Mouse (Mus musculus) heart, embryonic 14.5 days (tissue): ENCODE data around the gene Nfam1. TPM values are rescaled to one million over a fixed set of nuclear protein-coding genes. Genes with fewer than 3 reads are reported as not detected.
"Not testable (repeated sequence)": the region's sequence is repeated elsewhere in the genome, so short reads cannot be mapped to it uniquely, and the experiment has no call there.

Source experiments
- ATAC-seq: fragments of 200-750 bp; cut with Nextera tagmentation; 2 replicates; pipeline ENCODE4 v1.8.0; 2017; ENCODE audit warnings: low read depth, moderate TSS enrichment; ENCODE audit not compliant: insufficient number of reproducible peaks, insufficient read depth, low FRiP score
- H3K27ac ChIP-seq, 2 experiments: fragments of 200-500 bp in 1 of 2; fragments of 300-500 bp in 1 of 2; sonication (generic) in 1 of 2; replicated peaks in 1 of 2; 2 replicates each; pipeline ENCODE4 v1.5.1; 2012 to 2014; ENCODE audit warnings: low read depth in 2 of 2, low read length in 2 of 2, control low read depth in 1 of 2, mild to moderate bottlenecking in 1 of 2, mixed read lengths in 1 of 2; ENCODE audit not compliant: control insufficient read depth in 1 of 2, insufficient read depth in 1 of 2
- H3K27me3 ChIP-seq: fragments of 300-500 bp; sonication (generic); 2 replicates; pipeline ENCODE4 v1.6.1; 2014; ENCODE audit warnings: mild to moderate bottlenecking, low read length, control low read depth; ENCODE audit not compliant: control insufficient read depth, insufficient read depth
- H3K36me3 ChIP-seq: fragments of 300-500 bp; sonication (generic); 2 replicates; pipeline ENCODE4 v1.6.1; 2014; ENCODE audit warnings: mild to moderate bottlenecking, control low read depth, low read length, mixed read lengths; ENCODE audit not compliant: control insufficient read depth, insufficient read depth
- H3K4me1 ChIP-seq, 2 experiments: fragments of 200-500 bp in 1 of 2; fragments of 300-500 bp in 1 of 2; sonication (generic) in 1 of 2; 2 replicates each; pipeline ENCODE4 v1.6.1; 2012 to 2014; ENCODE audit warnings: low read length in 2 of 2, control low read depth in 1 of 2, mixed read lengths in 1 of 2; ENCODE audit not compliant: control insufficient read depth in 2 of 2, insufficient read depth in 2 of 2
- H3K4me2 ChIP-seq: fragments of 300-500 bp; sonication (generic); 2 replicates; pipeline ENCODE4 v1.6.1; 2014; ENCODE audit warnings: mild to moderate bottlenecking, low read length
- H3K4me3 ChIP-seq, 2 experiments: fragments of 200-500 bp in 1 of 2; fragments of 300-500 bp in 1 of 2; sonication (generic) in 1 of 2; 2 replicates each; pipeline ENCODE4 v1.5.1; 2012 to 2014; ENCODE audit warnings: low read length in 2 of 2, mild to moderate bottlenecking in 2 of 2, control low read depth in 1 of 2, low read depth in 1 of 2, moderate library complexity in 1 of 2; ENCODE audit not compliant: control insufficient read depth in 1 of 2, insufficient read depth in 1 of 2
- H3K9ac ChIP-seq: fragments of 300-500 bp; sonication (generic); 2 replicates; pipeline ENCODE4 v1.6.1; 2014; ENCODE audit warnings: mild to moderate bottlenecking, low read length
- H3K9me3 ChIP-seq: fragments of 300-500 bp; sonication (generic); 2 replicates; pipeline ENCODE4 v1.6.1; 2016; ENCODE audit warnings: low read length, control low read depth; ENCODE audit not compliant: control insufficient read depth
- WGBS: fragments of 180-500 bp; shearing (Covaris S2); extraction: QIAGEN DNeasy Blood & Tissue Kit; methylation state at CpG from one replicate; pipeline ENCODE4 v1.1.7; 2014; 5-methylcytosine and 5-hydroxymethylcytosine counted together
- polyA plus RNA-seq: library from polyadenylated mRNA; unstranded; fragments of >200 nt; fragmentation: Nextera tagmentation; extraction: Ambion mirVana; gene quantifications from 2 replicates; pipeline ENCODE4 v1.2.1, GENCODE M21; 2014

The Nfam1 gene
- polyA plus RNA-seq, 1 experiment from 2014 or later, result 1.9 TPM

DNA sequence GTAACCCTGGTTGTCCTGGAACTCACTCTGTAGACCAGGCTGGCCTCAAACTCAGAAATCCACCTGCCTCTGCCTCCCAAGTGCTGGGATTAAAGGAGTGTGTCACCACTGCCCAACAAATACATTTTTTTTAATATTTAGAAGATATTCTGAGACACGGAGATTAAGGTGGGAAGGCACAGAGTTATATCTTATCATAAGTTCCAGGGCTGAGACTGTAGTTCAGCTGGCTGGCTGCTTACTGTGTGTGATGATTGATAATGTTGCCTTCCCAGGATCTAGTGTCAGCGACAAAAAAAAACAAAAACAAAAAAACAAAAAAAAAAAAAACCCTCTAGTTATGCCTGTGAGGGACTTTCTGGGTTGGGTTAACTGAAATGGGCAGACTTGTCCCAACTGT lies 29.5 kb upstream of the Nfam1 start:
- not testable (repeated sequence) for H3K9ac ChIP-seq, H3K27ac ChIP-seq, H3K27me3 ChIP-seq, H3K4me2 ChIP-seq, ATAC-seq, H3K36me3 ChIP-seq, H3K4me3 ChIP-seq, H3K9me3 ChIP-seq
- 77% methylated on average over 2 of the region's 2 CpGs for WGBS
- peaks cover 13 to 21% of the 10 kb centered on the region in 2 experiments for H3K4me1 ChIP-seq

GRCm38 (mm10) chr15:83061689-83062088 lies 28.6 kb upstream of the Nfam1 start:
- WGBS, result 15% methylated on average over 5 of the region's 5 CpGs
- H3K9me3 ChIP-seq, result no peaks in the 10 kb centered on the region
- no peaks in the 10 kb centered on the region for H3K36me3 ChIP-seq
- H3K4me2 ChIP-seq, result 0 out of 2 replicates have a peak overlapping the region, but pooled peaks have one; percentile 10
- ATAC-seq, result peak; percentile 22; the same call in 1 of the 2 replicates
- H3K4me3 ChIP-seq, result no peak overlapping the region
- H3K9ac ChIP-seq, result no peak overlapping the region
- peaks cover 17 to 27% of the 10 kb centered on the region in 2 experiments for H3K4me1 ChIP-seq
- H3K27ac ChIP-seq, result no peak overlapping the region
- H3K27me3 ChIP-seq, result no peaks in the 10 kb centered on the region

DNA sequence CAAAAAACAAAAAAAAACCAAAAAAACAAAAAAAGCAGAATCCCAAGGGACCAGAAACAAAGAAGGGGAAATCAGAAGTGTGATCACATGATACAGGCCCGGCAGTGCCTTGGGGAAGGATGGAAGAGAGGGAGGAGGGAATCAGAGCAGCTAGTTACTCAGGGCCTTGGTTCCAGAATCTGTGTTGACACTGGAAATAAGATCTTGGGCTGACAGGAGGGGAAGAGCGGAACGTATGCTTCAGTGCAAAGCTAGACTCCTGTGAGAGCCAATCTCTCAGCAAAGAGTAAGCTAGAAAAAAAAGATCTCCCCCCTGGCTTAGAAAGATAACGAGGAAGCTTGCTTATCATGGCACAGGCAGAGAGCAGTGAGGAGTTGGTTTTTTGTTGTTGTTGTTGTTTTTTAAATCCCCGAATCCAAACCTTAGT lies 26.1 kb upstream of the Nfam1 start:
- no peaks in the 10 kb centered on the region for H3K36me3 ChIP-seq
- H3K4me2 ChIP-seq, result no peak overlapping the region
- peaks cover 20 to 39% of the 10 kb centered on the region in 2 experiments for H3K4me1 ChIP-seq
- H3K4me3 ChIP-seq, result no peak overlapping the region
- H3K9ac ChIP-seq, result no peak overlapping the region
- no peak for ATAC-seq
- 37% methylated on average over 5 of the region's 5 CpGs for WGBS
- no peaks in the 10 kb centered on the region for H3K27me3 ChIP-seq
- H3K27ac ChIP-seq, result no peak overlapping the region
- no peaks in the 10 kb centered on the region for H3K9me3 ChIP-seq

DNA sequence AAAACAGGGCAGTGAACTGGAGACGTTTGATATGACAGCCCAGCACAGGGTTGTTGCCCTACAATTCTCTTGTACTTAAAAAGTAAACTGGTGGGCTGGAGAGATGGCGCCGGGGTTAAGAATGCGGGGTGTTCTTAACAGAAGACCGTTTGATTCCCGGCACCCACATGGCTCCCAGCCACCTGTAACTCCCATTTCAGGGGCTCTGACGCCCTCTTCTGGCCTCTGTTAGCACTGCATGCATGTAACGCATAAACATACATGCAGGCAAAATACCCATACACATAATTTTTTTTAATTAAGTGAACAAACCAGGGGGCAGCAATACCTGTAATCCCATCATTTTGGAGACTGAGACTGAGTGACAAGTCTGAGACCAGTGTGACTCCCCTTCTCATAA lies 24.4 kb upstream of the Nfam1 start:
- H3K36me3 ChIP-seq, result no peaks in the 10 kb centered on the region
- H3K4me2 ChIP-seq, result no peak overlapping the region
- no peak for ATAC-seq
- 65% methylated on average over 8 of the region's 8 CpGs for WGBS
- peak overlapping the region; percentile 88 to 96 for H3K27ac ChIP-seq
- no peaks in the 10 kb centered on the region for H3K27me3 ChIP-seq
- peaks cover 24 to 47% of the 10 kb centered on the region in 2 experiments for H3K4me1 ChIP-seq
- no peak overlapping the region for H3K9ac ChIP-seq
- no peaks in the 10 kb centered on the region for H3K9me3 ChIP-seq
- no peak overlapping the region for H3K4me3 ChIP-seq

DNA sequence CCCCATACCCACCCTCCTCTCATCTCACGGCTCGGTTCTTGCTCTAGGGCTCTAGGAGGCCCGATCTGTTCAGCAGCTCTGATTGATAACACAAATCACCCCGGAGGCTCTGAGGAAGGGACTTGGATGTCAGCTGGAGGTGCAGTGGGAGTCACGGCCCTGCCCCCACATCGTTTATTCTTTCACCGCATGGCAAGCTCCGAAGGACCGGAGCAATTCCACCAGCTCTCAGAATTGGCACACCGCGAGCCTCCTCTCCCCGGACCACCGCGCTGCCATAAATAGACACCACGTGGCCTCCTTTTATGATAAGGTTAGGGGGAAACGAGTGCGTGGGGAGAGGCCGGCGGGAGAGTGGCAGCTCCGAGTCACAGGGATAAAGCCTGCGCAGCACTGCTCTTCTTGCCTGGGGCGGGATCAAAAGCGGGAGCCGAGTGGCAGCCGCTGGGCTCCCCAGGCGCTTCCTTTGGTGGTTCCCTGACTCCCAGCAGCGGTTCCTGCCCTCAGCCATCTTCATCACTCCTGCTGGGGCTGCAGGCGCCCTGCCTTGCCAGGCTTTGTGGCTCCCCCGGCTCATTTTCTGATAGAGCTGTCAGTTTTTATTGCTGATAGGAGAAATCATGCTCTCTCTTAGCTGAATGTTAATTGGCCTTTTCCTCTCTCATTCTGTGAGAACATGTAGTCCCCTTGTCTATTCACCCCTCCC lies 23.4 kb upstream of the Nfam1 start:
- Histone ChIP-seq H3K9ac (peak overlapping the region; percentile 62), H3K4me1 (peaks cover 23 to 47% of the 10 kb centered on the region in 2 experiments), H3K36me3 (no peaks in the 10 kb centered on the region), H3K9me3 (no peaks in the 10 kb centered on the region), H3K4me3 (peak overlapping the region; percentile 37 to 43), H3K27ac (peak overlapping the region; percentile 88 to 96), H3K4me2 (peak overlapping the region; percentile 72), H3K27me3 (no peaks in the 10 kb centered on the region)
- under 1% methylated on average over 29 of the region's 29 CpGs for WGBS
- ATAC-seq, result peak; percentile 84

DNA sequence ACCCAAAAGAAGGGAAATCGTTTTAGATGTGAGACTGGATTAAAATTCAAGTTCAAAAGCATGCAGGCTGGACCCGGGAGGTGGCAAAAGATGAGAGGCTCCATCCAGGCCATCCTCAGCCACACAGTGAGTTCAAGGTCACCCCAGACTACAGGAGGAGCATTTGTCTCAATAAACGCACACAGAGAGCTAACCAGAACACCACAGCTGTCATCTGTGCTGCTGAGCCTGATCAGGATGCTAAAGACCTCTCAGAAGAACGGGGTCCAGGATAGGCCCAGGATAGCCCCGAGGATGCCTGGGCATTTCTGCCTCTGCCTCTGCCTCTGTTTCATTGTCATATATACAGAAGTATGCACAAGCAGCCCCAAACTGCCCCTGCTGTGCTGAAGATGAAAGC lies 22.5 kb upstream of the Nfam1 start:
- Histone ChIP-seq H3K9ac (peak overlapping the region; percentile 62; the same call in 1 of the 2 replicates), H3K27ac (peak overlapping the region; percentile 43 to 96), H3K4me3 (peak overlapping the region in 1 of 2 experiments; percentile 37; a peak in 1 of 4 replicates), H3K4me2 (peak overlapping the region; percentile 72), H3K4me1 (peaks cover 21 to 47% of the 10 kb centered on the region in 2 experiments), H3K9me3 (no peaks in the 10 kb centered on the region), H3K36me3 (no peaks in the 10 kb centered on the region), H3K27me3 (no peaks in the 10 kb centered on the region)
- WGBS, result 22% methylated on average over 5 of the region's 5 CpGs
- no peak for ATAC-seq

DNA sequence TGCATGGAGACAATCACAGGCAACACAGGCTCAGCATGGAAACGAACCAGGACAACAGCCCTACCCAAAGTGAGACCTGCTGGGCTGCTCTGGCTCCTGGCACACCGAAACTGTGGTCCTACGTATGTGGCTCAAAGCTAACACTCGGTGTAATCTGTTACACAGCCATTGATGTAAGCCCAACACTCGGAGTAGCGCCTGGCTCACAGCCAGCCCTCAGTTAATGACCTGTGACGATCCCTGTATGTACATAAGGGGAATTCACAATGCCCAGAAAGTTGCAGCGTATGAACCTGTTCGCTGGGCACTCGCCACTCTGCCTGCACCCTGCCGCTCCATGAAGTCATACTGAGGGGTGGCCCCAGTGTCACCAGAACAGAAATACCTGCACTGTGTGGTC lies 20.2 kb upstream of the Nfam1 start:
- peak overlapping the region in 1 of 2 experiments; percentile 41; a peak in 2 of 4 replicates for H3K27ac ChIP-seq
- H3K27me3 ChIP-seq, result no peaks in the 10 kb centered on the region
- H3K4me2 ChIP-seq, result no peak overlapping the region
- no peak overlapping the region for H3K9ac ChIP-seq
- no peak overlapping the region for H3K4me3 ChIP-seq
- peaks cover 15 to 33% of the 10 kb centered on the region in 2 experiments for H3K4me1 ChIP-seq
- no peak for ATAC-seq
- H3K9me3 ChIP-seq, result no peaks in the 10 kb centered on the region
- H3K36me3 ChIP-seq, result no peaks in the 10 kb centered on the region
- WGBS, result 37% methylated on average over 11 of the region's 11 CpGs
